Mouse (Mus musculus): ENCODE data around the gene Spaar.

GRCm38 (mm10) chr4:43724764-43725163 lies 5.1 kb upstream of the Spaar start:
- TF ChIP-seq GATA1 (IDR thresholded peaks at IDR 0.05; ENCODE audit: borderline replicate concordance, low read length) (no peak), FLI1 (IDR thresholded peaks at IDR 0.05; ENCODE audit: low read length) (no peak)

All from megakaryocyte, embryonic 14.5 days (primary cell).